Mouse (Mus musculus) left cerebral cortex, postnatal 14 days (tissue): ENCODE measurements around the gene Traf4. TPM values are rescaled to one million over a fixed set of nuclear protein-coding genes. Genes with fewer than 3 reads are reported as not detected.
A peak's percentile ranks its signal among the peaks of the same experiment; 100 is the strongest.

Experiments
- DNase-seq, 2 experiments: peaks; one replicate each; pipeline ENCODE4 v3.0.0; 2021 to 2022; ENCODE audit warnings: low spot score in 2 of 2, mixed read lengths in 1 of 2
- intact Hi-C: fragments of 180-260 bp; cut with DNase I; formaldehyde crosslinking; loops from one replicate; pipeline ENCODE4 v1.15.1; 2025
- long read RNA-seq, 2 experiments: library from polyadenylated mRNA; stranded (forward); transcript quantifications; one replicate each; pipeline ENCODE4 v2.0.0; 2021
- total RNA-seq, 2 experiments: library from RNA; stranded (reverse); gene quantifications; 2 replicates each; pipeline ENCODE4 v1.2.3; 2021

Traf4 gene
- 10 to 100 TPM; 20.7 to 23.3 TPM for total RNA-seq
- long read RNA-seq, experiment 1, transcript Traf4-201 (7 exons, 2,078 nt): major isoform, 17 of 24 reads
- long read RNA-seq, experiment 1, partial matches to known transcripts: 5 of 24 reads
- long read RNA-seq, experiment 1, other reads (novel, unspliced or antisense): 2 of 24 reads
- long read RNA-seq, experiment 2, transcript Traf4-201 (7 exons, 2,078 nt): major isoform, 10 of 16 reads
- long read RNA-seq, experiment 2, partial matches to known transcripts: 1 of 16 reads
- long read RNA-seq, experiment 2, other reads (novel, unspliced or antisense): 5 of 16 reads

GRCm38 (mm10) chr11:78164924-78165760 is at the start of gene Traf4:
Traf4 (minus strand) TSS chr11:78165589.
- intact Hi-C loops: no loop called here
- DNase-seq: peak in 1 of 2 experiments; percentile 75

DNA sequence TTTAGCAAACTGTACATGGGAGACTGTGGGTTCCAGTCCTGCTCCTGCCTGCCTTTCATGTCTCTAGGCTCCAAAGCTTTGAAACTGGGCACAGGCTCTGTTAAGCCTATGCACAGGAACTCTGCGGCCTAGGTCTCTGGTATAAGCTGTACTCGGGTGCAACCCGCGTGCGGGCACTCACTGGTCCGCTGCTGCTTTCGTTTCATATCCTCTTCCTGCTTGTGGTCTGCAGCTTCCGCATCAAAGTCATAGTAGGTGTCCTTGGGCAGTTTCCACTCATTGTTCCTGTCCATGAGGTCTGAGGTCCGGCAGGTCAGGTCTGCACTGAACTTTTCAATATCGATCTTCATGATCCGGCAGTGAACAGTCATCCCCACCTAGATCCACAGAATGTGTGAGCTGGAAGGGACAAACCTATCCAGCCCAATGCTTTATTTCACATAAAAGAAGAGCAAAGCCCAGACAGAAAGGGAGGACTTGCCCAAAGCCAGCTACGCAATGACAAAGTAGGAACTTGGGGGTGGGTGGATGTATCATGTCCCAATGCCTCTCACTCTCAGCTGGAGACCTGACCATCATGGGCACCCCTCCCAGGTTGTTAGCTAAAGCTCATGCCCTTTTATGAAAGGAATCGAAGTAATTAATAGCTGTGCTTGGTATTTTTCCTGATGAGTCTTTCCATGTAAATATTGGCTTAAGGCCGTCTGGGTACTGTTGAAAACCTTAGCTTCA is 47.9 kb upstream of the Traf4 start:
- intact Hi-C loops: loop anchor here (5.0 kb wide), 1 partner anchor 69 kb away; no protein-coding TSS in a partner anchor
- DNase-seq: no peak

- intact Hi-C loops: loop anchor here (5.0 kb wide), 1 partner anchor 71 kb away; no protein-coding TSS in a partner anchor
- no peak for DNase-seq
These were observed 46.1 kb upstream of the Traf4 start for GRCm38 (mm10) chr11:78211513-78211912.

GRCm38 (mm10) chr11:78210615-78211014 is 45.2 kb upstream of the Traf4 start:
- no peak for DNase-seq
- intact Hi-C loops: loop anchor here (5.0 kb wide), 1 partner anchor 72 kb away; no protein-coding TSS in a partner anchor

- DNase-seq: no peak
- intact Hi-C loops: loop anchor here (5.0 kb wide), 1 partner anchor 72 kb away; no protein-coding TSS in a partner anchor
These were observed 44.5 kb upstream of the Traf4 start for GRCm38 (mm10) chr11:78209886-78210285.

- no peak for DNase-seq
- intact Hi-C loops: no loop called here
These were observed 41.8 kb upstream of the Traf4 start for GRCm38 (mm10) chr11:78207190-78207589.

GRCm38 (mm10) chr11:78205361-78206206 is 40.2 kb upstream of the Traf4 start:
- no peak for DNase-seq
- intact Hi-C loops: no loop called here

GRCm38 (mm10) chr11:78204287-78204686 is 38.9 kb upstream of the Traf4 start:
- no peak for DNase-seq
- intact Hi-C loops: no loop called here

- intact Hi-C loops: no loop called here
These were observed 37.0 kb upstream of the Traf4 start for GRCm38 (mm10) chr11:78202372-78202771.

GRCm38 (mm10) chr11:78195101-78195863 is 29.9 kb upstream of the Traf4 start:
- intact Hi-C loops: no loop called here
- DNase-seq: no peak

More at GRCm38 (mm10) chr11:78202372-78202771, 37.0 kb upstream of the Traf4 start:
- no peak for DNase-seq

- intact Hi-C loops: no loop called here
These were observed 29.2 kb upstream of the Traf4 start for GRCm38 (mm10) chr11:78194411-78195100.

DNA sequence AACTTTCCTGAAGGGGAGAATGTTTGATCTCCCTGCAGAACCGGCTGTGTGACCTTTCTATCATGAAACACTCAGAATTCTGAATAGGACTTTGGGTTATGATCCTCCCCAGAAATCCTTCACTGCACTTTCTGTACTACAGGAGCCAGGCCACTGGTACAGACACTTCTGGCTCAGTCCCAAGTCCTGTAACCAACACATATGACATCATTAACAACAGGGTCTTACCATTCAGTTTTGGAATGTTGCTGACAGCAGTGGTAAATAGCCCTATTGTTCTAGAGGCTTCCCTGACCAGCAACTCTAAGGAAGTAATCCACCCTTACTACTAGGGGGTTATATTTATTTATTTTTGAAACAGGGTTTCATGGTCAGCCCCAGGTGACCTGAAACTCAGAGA is 27.7 kb upstream of the Traf4 start, which contains the start of gene Proca1:
Gene Proca1 (plus strand): TSS at position 280 of the 400 bp plus-strand sequence.
- intact Hi-C loops: no loop called here
- no peak for DNase-seq

More at GRCm38 (mm10) chr11:78194411-78195100, 29.2 kb upstream of the Traf4 start:
- DNase-seq: no peak

- intact Hi-C loops: no loop called here
- no peak for DNase-seq
These were observed 24.7 kb upstream of the Traf4 start for GRCm38 (mm10) chr11:78190041-78190440.

- DNase-seq: peak; percentile 79 to 89
- intact Hi-C loops: no loop called here
These were observed 24.0 kb upstream of the Traf4 start for GRCm38 (mm10) chr11:78189234-78190040.

- peak; percentile 75 to 82 for DNase-seq
- intact Hi-C loops: no loop called here
These were observed 23.2 kb upstream of the Traf4 start, which contains the start of gene Rab34 for GRCm38 (mm10) chr11:78188331-78189233. Rab34 (plus strand) TSS chr11:78188430.
